Mouse (Mus musculus): ENCODE data around the gene Lrwd1. TPM values are rescaled to one million over a fixed set of nuclear protein-coding genes. Genes with fewer than 3 reads are reported as not detected.
"Not testable (repeated sequence)": the region's sequence is repeated elsewhere in the genome, so short reads cannot be mapped to it uniquely, and the experiment has no call there.

Lrwd1 gene
- polyA plus RNA-seq, 1 experiment from 2014 or later = 37.6 TPM

DNA sequence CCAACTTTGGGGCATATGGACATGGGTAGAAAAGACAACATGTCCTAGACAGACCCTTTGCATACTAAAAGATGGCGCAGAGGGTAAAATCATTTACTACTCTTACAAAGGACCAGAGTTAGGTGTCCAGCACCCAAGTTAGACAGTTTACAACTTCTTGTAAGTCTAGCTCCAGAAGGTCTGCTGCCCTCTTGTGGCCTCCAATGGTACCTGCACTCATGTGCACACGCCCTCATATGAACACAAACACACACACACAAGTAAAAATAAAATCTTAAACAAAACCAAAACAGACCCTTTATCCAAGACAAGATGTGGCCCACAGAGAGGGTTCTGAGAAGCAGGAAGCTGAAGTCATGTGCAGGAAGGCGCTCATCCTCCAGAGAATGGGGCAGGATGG, 32.2 kb upstream of the Lrwd1 start:
- 90% methylated on average over 3 of the region's 3 CpGs for WGBS
- Histone ChIP-seq H3K9me3 (ENCODE audit: low read depth, low read length) (no peaks in the 10 kb centered on the region; the same call in 1 of the 2 replicates), H3K27me3 (ENCODE audit: insufficient read depth, low read length) (no peaks in the 10 kb centered on the region), H3K4me2 (no peak overlapping the region), H3K4me1 (ENCODE audit: insufficient read depth) (0 out of 2 replicates have a peak, but pooled peaks cover 2% of the 10 kb centered on the region), H3K9ac (no peak overlapping the region), H3K36me3 (ENCODE audit: insufficient read depth) (no peaks in the 10 kb centered on the region), H3K27ac (ENCODE audit: low read depth) (no peak overlapping the region), H3K4me3 (ENCODE audit: low read depth, low read length) (no peak overlapping the region)
- no peak for DNase-seq
- TF ChIP-seq CTCF (IDR thresholded peaks at IDR 0.05; ENCODE audit: low read depth) = peak; percentile 45; the same call in 1 of the 2 replicates
- no peak for ATAC-seq (ENCODE audit: insufficient read depth)

DNA sequence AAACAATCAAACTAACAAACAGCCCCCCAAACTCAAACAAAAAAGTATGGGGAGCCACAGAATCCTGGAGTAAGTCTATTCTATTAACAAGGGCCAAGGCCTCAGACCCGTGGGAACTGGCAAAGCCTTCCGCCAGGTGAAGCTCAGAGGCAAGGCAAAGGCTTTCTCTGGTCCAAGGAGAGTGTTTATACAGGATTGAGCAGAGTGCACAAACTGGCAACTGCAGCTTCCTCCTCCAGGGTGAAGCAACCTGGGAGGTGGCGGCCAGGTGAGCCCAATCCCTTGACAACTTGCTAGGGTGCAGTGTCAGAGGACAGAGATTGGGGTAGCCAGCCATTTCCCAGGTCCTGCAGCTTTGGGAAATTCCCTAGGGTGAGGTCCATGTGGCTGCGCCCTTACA, 31.4 kb upstream of the Lrwd1 start:
- no peak overlapping the region for H3K9ac ChIP-seq
- 85% methylated on average over 4 of the region's 4 CpGs for WGBS
- no peak overlapping the region for H3K4me2 ChIP-seq
- ATAC-seq (ENCODE audit: insufficient read depth) (no peak), DNase-seq (no peak)
- H3K36me3 ChIP-seq (ENCODE audit: insufficient read depth) = no peaks in the 10 kb centered on the region
- 0 out of 2 replicates have a peak, but pooled peaks cover 2% of the 10 kb centered on the region for H3K4me1 ChIP-seq (ENCODE audit: insufficient read depth)
- no peaks in the 10 kb centered on the region; the same call in 1 of the 2 replicates for H3K9me3 ChIP-seq (ENCODE audit: low read depth, low read length)
- H3K27ac ChIP-seq (ENCODE audit: low read depth) = no peak overlapping the region
- H3K27me3 ChIP-seq (ENCODE audit: insufficient read depth, low read length) = no peaks in the 10 kb centered on the region
- H3K4me3 ChIP-seq (ENCODE audit: low read depth, low read length) = no peak overlapping the region
- TF ChIP-seq CTCF (IDR thresholded peaks at IDR 0.05; ENCODE audit: low read depth) = no peak

DNA sequence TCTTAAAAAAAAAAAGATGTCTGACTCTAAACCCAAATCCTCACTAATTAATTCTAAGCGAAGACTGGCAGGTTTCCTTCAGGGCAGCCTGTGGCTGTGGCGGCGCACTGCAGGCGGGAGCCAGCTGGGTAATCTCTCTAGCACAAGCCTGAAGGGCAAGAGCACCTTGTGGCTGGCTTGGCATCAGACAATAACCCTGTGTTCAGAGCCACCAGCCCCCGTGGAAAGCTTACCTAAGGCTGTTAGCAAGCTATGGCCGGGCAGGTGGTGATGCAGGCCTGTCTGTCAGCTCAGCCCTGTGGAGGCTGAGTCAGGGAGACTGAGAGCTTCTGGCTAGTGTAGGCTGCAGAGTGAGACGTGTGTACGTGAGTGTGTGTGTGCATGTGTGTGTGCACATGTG, 29.4 kb upstream of the Lrwd1 start:
- H3K9ac ChIP-seq = no peak overlapping the region

DNA sequence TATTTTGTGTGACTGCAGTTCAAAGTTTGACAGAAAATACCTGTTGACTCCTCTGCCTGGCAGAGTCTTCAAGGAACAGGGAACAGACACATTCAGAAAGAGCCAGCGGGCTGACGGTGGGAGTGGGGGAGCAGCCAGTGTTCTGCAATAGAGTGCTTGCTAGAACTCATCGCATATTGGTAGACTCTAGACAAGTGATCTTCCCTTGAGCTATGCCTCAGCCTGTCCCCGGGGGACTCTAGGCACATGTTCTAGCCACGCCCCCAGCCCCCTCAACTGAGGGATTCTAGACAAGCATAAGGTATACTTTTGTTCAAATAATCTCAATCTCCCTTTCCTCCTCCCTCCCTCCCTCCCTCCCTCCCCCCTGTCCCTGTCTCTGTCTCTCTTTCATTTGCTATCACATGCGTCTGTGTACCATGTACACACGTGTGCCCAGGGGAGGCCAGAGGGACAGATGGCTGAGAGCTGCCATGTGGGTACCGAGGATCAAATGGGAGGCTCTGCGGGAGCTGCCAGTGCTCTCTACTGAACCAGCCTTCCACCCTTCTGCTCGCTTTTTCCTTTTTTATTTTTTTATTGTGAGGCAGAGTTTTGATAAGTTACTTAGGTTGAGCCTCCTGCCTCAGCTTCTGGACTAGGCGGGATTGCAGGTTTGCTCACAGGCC, 28.1 kb upstream of the Lrwd1 start:
- Histone ChIP-seq H3K27ac (ENCODE audit: low read depth) (no peak overlapping the region), H3K9ac (no peak overlapping the region), H3K36me3 (ENCODE audit: insufficient read depth) (no peaks in the 10 kb centered on the region), H3K27me3 (ENCODE audit: insufficient read depth, low read length) (no peaks in the 10 kb centered on the region), H3K9me3 (ENCODE audit: low read depth, low read length) (no peaks in the 10 kb centered on the region; the same call in 1 of the 2 replicates), H3K4me1 (ENCODE audit: insufficient read depth) (no peaks in the 10 kb centered on the region), H3K4me3 (ENCODE audit: low read depth, low read length) (no peak overlapping the region), H3K4me2 (no peak overlapping the region)
- WGBS = 75% methylated on average over 11 of the region's 11 CpGs
- no peak for TF ChIP-seq CTCF (IDR thresholded peaks at IDR 0.05; ENCODE audit: low read depth)
- DNase-seq (no peak), ATAC-seq (ENCODE audit: insufficient read depth) (no peak)

More for the DNA sequence above, 29.4 kb upstream of the Lrwd1 start:
- ATAC-seq (ENCODE audit: insufficient read depth) (no peak), DNase-seq (no peak)
- no peak for TF ChIP-seq CTCF (IDR thresholded peaks at IDR 0.05; ENCODE audit: low read depth)
- Histone ChIP-seq H3K9me3 (ENCODE audit: low read depth, low read length) (no peaks in the 10 kb centered on the region; the same call in 1 of the 2 replicates), H3K4me2 (no peak overlapping the region), H3K27me3 (ENCODE audit: insufficient read depth, low read length) (no peaks in the 10 kb centered on the region), H3K36me3 (ENCODE audit: insufficient read depth) (no peaks in the 10 kb centered on the region), H3K4me3 (ENCODE audit: low read depth, low read length) (no peak overlapping the region), H3K27ac (ENCODE audit: low read depth) (no peak overlapping the region), H3K4me1 (ENCODE audit: insufficient read depth) (no peaks in the 10 kb centered on the region)
- 72% methylated on average over 8 of the region's 8 CpGs for WGBS

DNA sequence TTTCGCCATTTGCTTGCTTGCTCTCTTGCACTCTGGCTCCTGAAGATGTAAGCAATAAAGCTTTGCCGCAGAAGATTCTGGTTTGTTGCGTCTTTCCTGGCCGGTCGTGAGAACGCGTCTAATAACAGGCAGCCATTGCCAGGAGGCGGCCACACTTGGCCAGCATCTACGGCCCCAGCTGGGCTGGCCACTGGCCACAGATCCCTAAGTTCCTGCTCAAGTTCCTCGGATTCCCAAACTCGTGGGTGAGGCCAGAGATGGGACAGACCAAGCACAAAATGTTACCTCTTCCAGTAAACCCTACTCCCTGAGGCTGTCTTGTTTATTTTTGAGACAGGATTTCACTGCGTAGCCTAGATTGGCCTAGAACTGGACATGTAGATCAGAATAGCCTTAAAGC, 24.2 kb upstream of the Lrwd1 start:
- H3K9me3 ChIP-seq (ENCODE audit: low read depth, low read length); H3K4me3 ChIP-seq (ENCODE audit: low read depth, low read length); H3K4me2 ChIP-seq; H3K36me3 ChIP-seq (ENCODE audit: insufficient read depth); ATAC-seq (ENCODE audit: insufficient read depth); H3K27me3 ChIP-seq (ENCODE audit: insufficient read depth, low read length); H3K4me1 ChIP-seq (ENCODE audit: insufficient read depth); H3K9ac ChIP-seq; DNase-seq; H3K27ac ChIP-seq (ENCODE audit: low read depth): not testable (repeated sequence)
- 89% methylated on average over 11 of the region's 12 CpGs for WGBS

DNA sequence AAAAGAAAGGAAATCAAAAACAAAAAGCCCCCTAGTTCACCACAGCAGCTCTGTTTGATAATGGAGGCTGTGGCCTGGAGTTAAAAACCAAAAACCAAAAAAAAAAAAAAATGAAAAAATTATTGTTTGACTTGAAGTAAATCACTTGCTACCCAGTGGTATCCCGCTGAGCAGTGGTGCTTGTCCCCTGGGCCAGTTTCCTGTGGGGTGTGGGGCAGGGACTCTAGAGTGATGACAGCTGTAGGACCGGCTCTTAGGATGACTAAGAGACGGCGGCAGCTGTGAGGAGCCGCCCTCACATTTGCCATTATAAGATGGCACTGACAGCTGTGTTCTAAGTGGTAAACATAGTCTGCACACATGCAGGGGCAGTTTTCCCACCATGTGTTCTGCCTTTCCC, 19.5 kb upstream of the Lrwd1 start:
- WGBS = 71% methylated on average over 5 of the region's 5 CpGs

DNA sequence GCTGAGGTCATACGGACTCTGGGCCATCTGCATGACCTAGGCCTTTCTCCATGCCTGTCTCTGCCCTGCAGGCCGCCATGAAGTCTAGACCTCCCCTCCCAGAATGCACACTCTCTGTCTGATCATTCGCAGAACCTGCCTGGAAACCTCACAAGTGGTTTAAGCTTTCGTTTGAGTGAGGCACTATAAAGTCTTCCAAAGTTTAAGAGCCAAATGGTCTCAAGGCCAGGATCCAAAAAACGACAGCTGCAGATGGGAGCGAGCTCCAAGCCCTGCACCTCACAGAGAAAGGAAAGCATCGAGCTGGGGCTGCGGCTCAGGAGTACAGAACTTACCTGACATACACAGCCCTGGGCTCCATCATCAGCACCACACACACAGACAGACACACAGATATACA, 16.5 kb upstream of the Lrwd1 start:
- DNase-seq = no peak
- H3K4me2 ChIP-seq = no peak overlapping the region
- no peak for ATAC-seq (ENCODE audit: insufficient read depth)
- no peak overlapping the region for H3K4me3 ChIP-seq (ENCODE audit: low read depth, low read length)
- 74% methylated on average over 8 of the region's 8 CpGs for WGBS
- no peaks in the 10 kb centered on the region for H3K27me3 ChIP-seq (ENCODE audit: insufficient read depth, low read length)
- no peak overlapping the region for H3K9ac ChIP-seq
- H3K36me3 ChIP-seq (ENCODE audit: insufficient read depth) = no peaks in the 10 kb centered on the region
- H3K27ac ChIP-seq (ENCODE audit: low read depth) = no peak overlapping the region
- no peaks in the 10 kb centered on the region for H3K9me3 ChIP-seq (ENCODE audit: low read depth, low read length)
- TF ChIP-seq CTCF (IDR thresholded peaks at IDR 0.05; ENCODE audit: low read depth) = no peak
- H3K4me1 ChIP-seq (ENCODE audit: insufficient read depth) = no peaks in the 10 kb centered on the region

More for the DNA sequence above, 19.5 kb upstream of the Lrwd1 start:
- Histone ChIP-seq H3K9me3 (ENCODE audit: low read depth, low read length) (no peaks in the 10 kb centered on the region), H3K4me2 (no peak overlapping the region), H3K27ac (ENCODE audit: low read depth) (no peak overlapping the region), H3K36me3 (ENCODE audit: insufficient read depth) (no peaks in the 10 kb centered on the region), H3K9ac (no peak overlapping the region), H3K4me3 (ENCODE audit: low read depth, low read length) (no peak overlapping the region), H3K4me1 (ENCODE audit: insufficient read depth) (no peaks in the 10 kb centered on the region), H3K27me3 (ENCODE audit: insufficient read depth, low read length) (no peaks in the 10 kb centered on the region)
- DNase-seq = no peak
- no peak for ATAC-seq (ENCODE audit: insufficient read depth)
- no peak for TF ChIP-seq CTCF (IDR thresholded peaks at IDR 0.05; ENCODE audit: low read depth)

DNA sequence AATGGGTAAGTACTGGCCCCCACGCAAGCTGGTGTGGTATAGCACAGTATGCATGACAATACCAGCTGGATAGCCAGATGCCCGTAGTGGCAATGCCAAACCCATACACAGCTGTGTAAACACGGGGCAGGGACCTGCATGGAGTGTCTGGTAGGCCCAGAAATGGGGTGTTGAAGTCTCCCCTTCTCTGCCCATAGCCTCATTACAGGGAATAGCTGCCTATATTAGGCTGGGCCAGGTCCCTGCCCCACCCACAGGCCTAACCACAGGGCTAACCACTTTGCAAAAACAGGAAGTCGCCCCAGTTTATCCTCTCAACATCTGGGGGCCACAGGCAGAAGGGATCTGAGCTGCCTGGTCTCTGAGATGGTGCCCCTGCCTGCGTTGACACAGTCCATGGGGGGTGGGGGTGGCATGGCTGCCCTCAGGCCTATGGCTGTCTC, 13.3 kb upstream of the Lrwd1 start:
- not testable (repeated sequence) for DNase-seq; H3K4me3 ChIP-seq (ENCODE audit: low read depth, low read length); H3K9ac ChIP-seq; ATAC-seq (ENCODE audit: insufficient read depth); H3K4me2 ChIP-seq; H3K4me1 ChIP-seq (ENCODE audit: insufficient read depth); H3K36me3 ChIP-seq (ENCODE audit: insufficient read depth); H3K27me3 ChIP-seq (ENCODE audit: insufficient read depth, low read length); H3K9me3 ChIP-seq (ENCODE audit: low read depth, low read length); H3K27ac ChIP-seq (ENCODE audit: low read depth)
- 66% methylated on average over 5 of the region's 5 CpGs for WGBS

Measured in lung, embryonic 14.5 days (tissue).